In genomic region chr12:87397811-87398417, GRCm38 (mm10) we compare ENCODE assay signal across 17 mouse cellular contexts. TPM values are rescaled to one million over a fixed set of nuclear protein-coding genes. Genes with fewer than 3 reads are reported as not detected.
DNase-seq lines count a peak whose midpoint lies in the region; ATAC-seq and TF ChIP-seq lines count a peak whose summit lies in the region.
"Had no signal": no experiment of that assay in that cellular context is flagged by ENCODE, and none has a peak within 500 bp of the region (broad histone marks: within the 10 kb centered on the region; RNA-seq: fewer than 3 reads in every experiment).

No protein-coding gene starts in this region.

- H3K9ac ChIP-seq in kidney, embryonic 16.5 days (replicated peaks; ENCODE audit: low read length), result no peak overlapping the region
- H3K9ac ChIP-seq: liver, embryonic 14.5 days; midbrain, embryonic 15.5 days had no signal

- intact Hi-C loops in heart, postnatal 25 days (cut with DNase I), result no loop called here

- H3K36me3 ChIP-seq in kidney, embryonic 16.5 days (ENCODE audit: insufficient read depth, low read length), result no peaks in the 10 kb centered on the region
- no peaks in the 10 kb centered on the region for H3K36me3 ChIP-seq in small intestine, adult 2 months (ENCODE audit: control insufficient read depth, insufficient read depth, low read length)
- H3K36me3 ChIP-seq: embryonic facial prominence, embryonic 10.5 days; midbrain, embryonic 15.5 days had no signal

- H3K27ac ChIP-seq in kidney, embryonic 16.5 days (ENCODE audit: low read length), result no peak overlapping the region
- H3K27ac ChIP-seq in brown adipose tissue, adult 24 weeks (replicated peaks; ENCODE audit: low read depth, low read length), result 0 out of 2 replicates have a peak overlapping the region, but pooled peaks have one; percentile 33
- peak overlapping the region; percentile 97 for H3K27ac ChIP-seq in small intestine, adult 2 months (ENCODE audit: insufficient read depth, low read depth, low read length)
- H3K27ac ChIP-seq: embryonic facial prominence, embryonic 10.5 days; liver, embryonic 14.5 days; midbrain, embryonic 15.5 days had no signal

- TF ChIP-seq CTCF in small intestine, adult 2 months (IDR thresholded peaks at IDR 0.05; ENCODE audit: extremely low read depth, insufficient read length, insufficient replicate concordance, low read depth, low read length), result no peak

- no peak overlapping the region for H3K4me2 ChIP-seq in kidney, embryonic 16.5 days (replicated peaks; ENCODE audit: low read depth, low read length)
- H3K4me2 ChIP-seq: midbrain, embryonic 15.5 days had no signal

- no peak overlapping the region for H3K4me3 ChIP-seq in kidney, embryonic 16.5 days (ENCODE audit: low read length)
- no peak overlapping the region for H3K4me3 ChIP-seq in brown adipose tissue, adult 24 weeks (ENCODE audit: insufficient read depth, low read depth, low read length)
- H3K4me3 ChIP-seq in small intestine, adult 2 months (ENCODE audit: low read depth, low read length), result no peak overlapping the region
- H3K4me3 ChIP-seq: embryonic facial prominence, embryonic 10.5 days; erythroblast, embryonic 14.5 days; midbrain, embryonic 15.5 days had no signal

- TF ChIP-seq POLR2A in small intestine, adult 2 months (IDR thresholded peaks at IDR 0.05; ENCODE audit: low read depth, low read length), result no peak

- no peaks in the 10 kb centered on the region for H3K4me1 ChIP-seq in kidney, embryonic 16.5 days (ENCODE audit: insufficient read depth, low read length)
- peaks cover 8% of the 10 kb centered on the region; the same call in 1 of the 2 replicates for H3K4me1 ChIP-seq in brown adipose tissue, adult 24 weeks (ENCODE audit: control insufficient read depth, insufficient read depth, insufficient read length, low read length)
- H3K4me1 ChIP-seq in small intestine, adult 2 months (ENCODE audit: control insufficient read depth, insufficient read depth, insufficient read length, low read length), result peaks cover 29% of the 10 kb centered on the region; the same call in 1 of the 2 replicates
- H3K4me1 ChIP-seq: embryonic facial prominence, embryonic 10.5 days; midbrain, embryonic 15.5 days had no signal

- peak; percentile 83 for DNase-seq in adrenal gland, adult 2 months
- DNase-seq in adrenal gland, postnatal 4 days (ENCODE audit: low spot score in 2 of 2), result no peak
- DNase-seq in kidney, adult 8-10 months, result peak; percentile 47 to 49
- DNase-seq in cerebellum, postnatal 14 days, result no peak
- DNase-seq in heart, postnatal 25 days (ENCODE audit: low spot score), result no peak
- DNase-seq: cerebellum, adult 18-20 months; layer of hippocampus, adult 9-11 months; thymus, postnatal 36 days had no signal

- WGBS in kidney, embryonic 16.5 days, result 51% methylated on average over 4 of the region's 4 CpGs
- 57% methylated on average over 4 of the region's 4 CpGs for WGBS in small intestine, adult 2 months

- ATAC-seq in kidney, embryonic 16.5 days (ENCODE audit: low FRiP score, low TSS enrichment), result no peak
- ATAC-seq: forebrain, embryonic 14.5 days; inflammation-experienced regulatory T-cells, adult 6 months; midbrain, embryonic 15.5 days had no signal

- H3K27me3 ChIP-seq in kidney, embryonic 16.5 days (ENCODE audit: insufficient read depth, low read length), result no peaks in the 10 kb centered on the region
- H3K27me3 ChIP-seq in small intestine, adult 2 months (ENCODE audit: control insufficient read depth, insufficient read depth, low read length), result no peaks in the 10 kb centered on the region
- H3K27me3 ChIP-seq: midbrain, embryonic 15.5 days had no signal

- H3K9me3 ChIP-seq in kidney, embryonic 16.5 days (ENCODE audit: low read length), result no peaks in the 10 kb centered on the region
- H3K9me3 ChIP-seq: embryonic facial prominence, embryonic 10.5 days; midbrain, embryonic 15.5 days had no signal

RNA-seq across cellular contexts. Expression of gene Sptlc2, which starts 9.8 kb away (rescaled TPM):
- 100 to 1,000 TPM; 176 to 197 TPM for total RNA-seq in adrenal gland, adult 2 months (2021)
- 29.7 and 61.1 TPM in 2 replicates for polyA plus RNA-seq in adrenal gland, adult 2 months (2012; rRNA removed)
- 100 to 1,000 TPM; 183 to 197 TPM for total RNA-seq in adrenal gland, postnatal 4 days (2021)
- 84.9 and 86.9 TPM in 2 replicates for polyA plus RNA-seq in kidney, embryonic 16.5 days (2015; fragmentation: Nextera tagmentation; extraction: Ambion mirVana)
- 10.4 and 25.5 TPM in 2 replicates for polyA plus RNA-seq in brown adipose tissue, adult 24 weeks (2012; ENCODE audit: insufficient read depth, insufficient read length, missing spikeins)
- 10.7 and 13.5 TPM in 2 replicates for polyA plus RNA-seq in small intestine, adult 2 months (2012; rRNA removed)
- 10 to 100 TPM; 25.0 to 26.8 TPM for total RNA-seq in heart, postnatal 25 days (2021)

RNA-seq across cellular contexts. Expression of gene Slirp, which starts 45.8 kb away (rescaled TPM):
- 100 to 1,000 TPM; 182 to 188 TPM for total RNA-seq in adrenal gland, adult 2 months (2021)
- polyA plus RNA-seq in adrenal gland, adult 2 months (2012; rRNA removed), result 5.1 TPM in 2 replicates
- total RNA-seq in adrenal gland, postnatal 4 days (2021), result 100 to 1,000 TPM; 158 to 179 TPM
- 252 and 265 TPM in 2 replicates for polyA plus RNA-seq in kidney, embryonic 16.5 days (2015; fragmentation: Nextera tagmentation; extraction: Ambion mirVana)
- 340 and 414 TPM in 2 replicates for polyA plus RNA-seq in brown adipose tissue, adult 24 weeks (2012; ENCODE audit: insufficient read depth, insufficient read length, missing spikeins)
- 2.9 and 4.1 TPM in 2 replicates for polyA plus RNA-seq in small intestine, adult 2 months (2012; rRNA removed)
- 100 to 1,000 TPM; 169 to 172 TPM for total RNA-seq in heart, postnatal 25 days (2021)
- polyA plus RNA-seq: erythroblast, embryonic 14.5 days had no signal

RNA-seq across cellular contexts. Expression of gene Alkbh1, which starts 45.9 kb away (rescaled TPM):
- 10 to 100 TPM; 15.3 to 28.5 TPM for total RNA-seq in adrenal gland, adult 2 months (2021)
- polyA plus RNA-seq in adrenal gland, adult 2 months (2012; rRNA removed), result 11.3 and 13.3 TPM in 2 replicates
- 10 to 100 TPM; 30.2 to 33.2 TPM for total RNA-seq in adrenal gland, postnatal 4 days (2021)
- polyA plus RNA-seq in kidney, embryonic 16.5 days (2015; fragmentation: Nextera tagmentation; extraction: Ambion mirVana), result 59.8 and 63.9 TPM in 2 replicates
- polyA plus RNA-seq in brown adipose tissue, adult 24 weeks (2012; ENCODE audit: insufficient read depth, insufficient read length, missing spikeins), result 3.7 and 4.3 TPM in 2 replicates
- 5.7 and 6.0 TPM in 2 replicates for polyA plus RNA-seq in small intestine, adult 2 months (2012; rRNA removed)
- total RNA-seq in heart, postnatal 25 days (2021), result 10 to 100 TPM in 1 of 2 experiments, 1 to 10 TPM in 1; 9.5 to 13.1 TPM

Comparison
In these comparisons a context has a peak if more than half of its experiments do, and no peak if none do; other contexts are left out.
1. DNase-seq: peak in adrenal gland, adult 2 months (single experiment) and kidney, adult 8-10 months (2 of 2); none in adrenal gland, postnatal 4 days (0 of 2), cerebellum, postnatal 14 days (0 of 2) and heart, postnatal 25 days (single experiment).
2. RNA of gene Slirp, which starts 45.8 kb away (polyA plus RNA-seq): 340 to 414 TPM in brown adipose tissue, adult 24 weeks and 252 to 265 TPM in kidney, embryonic 16.5 days; 5.1 TPM in adrenal gland, adult 2 months and 2.9 to 4.1 TPM in small intestine, adult 2 months; every median in the first group is over 10 times any median in the second.